Mouse (Mus musculus): ENCODE measurements around the gene Ubl3. TPM values are rescaled to one million over a fixed set of nuclear protein-coding genes. Genes with fewer than 3 reads are reported as not detected.

Gene Ubl3
- total RNA-seq, 2 experiments from 2014 or later: 236 to 271 TPM

DNA sequence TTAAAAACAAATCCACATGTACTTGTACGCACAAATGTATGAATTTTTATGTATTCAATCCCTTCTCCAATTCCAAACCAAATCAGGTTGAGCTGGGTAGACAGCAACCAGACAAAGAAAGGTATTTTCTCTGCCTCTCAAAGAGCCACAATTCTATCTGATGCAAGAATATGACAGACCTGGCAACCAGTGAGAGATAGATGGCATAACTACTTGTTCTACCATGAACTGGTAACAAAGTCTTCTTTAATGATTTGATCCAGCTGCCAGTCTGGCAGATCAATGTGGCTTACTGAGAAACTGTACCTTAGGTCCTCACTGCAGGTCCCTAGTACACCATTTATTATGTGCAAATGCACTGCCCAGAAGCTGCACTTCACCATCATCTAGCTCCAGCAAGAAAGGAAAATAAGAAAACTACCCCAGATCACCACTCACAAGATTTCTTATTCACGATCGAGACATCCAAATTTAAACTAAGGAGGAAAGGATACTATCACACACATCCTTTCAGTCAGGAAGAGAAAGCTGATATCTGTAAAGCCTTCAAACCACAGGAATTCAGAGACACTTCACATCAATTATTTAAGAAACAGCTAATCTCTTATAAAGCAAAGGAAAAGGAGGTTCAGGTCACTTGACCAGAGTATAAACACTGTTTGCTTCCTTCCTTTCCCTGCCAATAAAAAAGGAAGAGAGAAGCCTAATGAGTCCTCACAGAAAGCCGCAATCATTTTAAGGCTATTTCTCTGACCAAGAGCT is 16.7 kb downstream of the Ubl3 start:
- DNase-seq (ENCODE audit: low spot score in 2 of 2): no peak
- intact Hi-C loops (cut with DNase I): no loop called here

- DNase-seq (ENCODE audit: low spot score in 2 of 2): no peak
- intact Hi-C loops (cut with DNase I): no loop called here
These were observed 17.9 kb downstream of the Ubl3 start for GRCm38 (mm10) chr5:148534644-148535043.

GRCm38 (mm10) chr5:148533924-148534323 is 18.7 kb downstream of the Ubl3 start:
- intact Hi-C loops (cut with DNase I): no loop called here
- DNase-seq (ENCODE audit: low spot score in 2 of 2): no peak

DNA sequence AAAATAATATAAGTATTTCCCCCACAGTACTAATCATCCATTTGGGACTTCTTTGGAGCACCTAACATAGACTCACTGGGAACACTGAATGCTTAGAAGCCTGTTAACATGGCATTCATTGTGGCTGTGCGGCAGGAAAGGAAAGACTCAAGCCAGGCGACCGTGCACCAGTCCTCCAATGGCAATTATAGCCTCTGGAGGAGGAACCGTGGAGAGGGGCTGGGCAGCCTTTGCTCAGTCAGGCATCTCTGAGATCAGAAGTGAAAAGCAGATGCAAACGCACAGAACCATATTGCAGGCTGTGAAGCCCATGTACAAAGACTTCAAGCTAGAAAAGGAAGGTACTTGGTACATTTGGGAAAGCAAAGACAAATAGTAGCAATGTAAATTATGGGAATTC is 20.4 kb downstream of the Ubl3 start:
- intact Hi-C loops (cut with DNase I): no loop called here
- DNase-seq (ENCODE audit: low spot score in 2 of 2): no peak

GRCm38 (mm10) chr5:148527632-148528031 is 25.0 kb downstream of the Ubl3 start:
- intact Hi-C loops (cut with DNase I): no loop called here
- DNase-seq (ENCODE audit: low spot score in 2 of 2): no peak

- intact Hi-C loops (cut with DNase I): no loop called here
- no peak for DNase-seq (ENCODE audit: low spot score in 2 of 2)
These were observed 26.0 kb downstream of the Ubl3 start for GRCm38 (mm10) chr5:148526631-148527030.

DNA sequence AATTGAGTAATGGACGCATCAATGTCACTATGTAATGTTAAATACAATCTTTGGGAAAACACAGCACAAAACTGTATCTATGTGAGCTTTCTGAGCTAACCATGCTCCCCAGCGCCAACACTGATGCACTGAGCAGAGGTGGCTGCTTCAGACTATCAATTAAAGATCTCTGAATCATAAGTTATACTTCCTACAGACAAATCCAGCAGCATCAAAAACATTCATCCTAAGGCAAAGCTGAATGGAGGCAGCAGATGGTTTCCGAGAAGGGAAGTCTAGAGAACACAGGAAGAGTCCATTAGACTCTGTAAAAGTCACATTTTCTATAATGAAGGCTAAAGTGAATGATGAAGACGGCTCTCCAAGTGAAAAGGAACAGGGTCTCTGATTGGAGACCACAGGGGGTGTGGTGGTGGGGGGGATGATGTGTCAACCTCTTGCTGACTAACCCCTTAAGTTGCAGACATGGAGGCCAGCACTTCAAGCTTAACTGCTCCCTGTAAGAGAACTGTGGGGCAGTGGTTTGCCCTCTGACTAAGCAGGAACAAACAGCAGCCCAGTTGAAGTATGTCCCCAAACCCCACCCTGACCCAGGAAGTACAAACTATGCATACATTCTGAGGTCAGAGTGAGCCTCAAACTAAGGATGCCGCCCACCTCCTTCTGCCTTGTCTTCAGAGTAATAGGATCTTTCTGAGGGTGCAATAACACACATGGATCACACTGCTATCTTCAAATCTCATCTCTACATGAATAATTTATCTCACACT is 29.2 kb downstream of the Ubl3 start:
- intact Hi-C loops (cut with DNase I): no loop called here
- no peak for DNase-seq (ENCODE audit: low spot score in 2 of 2)

- DNase-seq (ENCODE audit: low spot score in 2 of 2): no peak
- intact Hi-C loops (cut with DNase I): no loop called here
These were observed 30.2 kb downstream of the Ubl3 start for GRCm38 (mm10) chr5:148522378-148522777.

DNA sequence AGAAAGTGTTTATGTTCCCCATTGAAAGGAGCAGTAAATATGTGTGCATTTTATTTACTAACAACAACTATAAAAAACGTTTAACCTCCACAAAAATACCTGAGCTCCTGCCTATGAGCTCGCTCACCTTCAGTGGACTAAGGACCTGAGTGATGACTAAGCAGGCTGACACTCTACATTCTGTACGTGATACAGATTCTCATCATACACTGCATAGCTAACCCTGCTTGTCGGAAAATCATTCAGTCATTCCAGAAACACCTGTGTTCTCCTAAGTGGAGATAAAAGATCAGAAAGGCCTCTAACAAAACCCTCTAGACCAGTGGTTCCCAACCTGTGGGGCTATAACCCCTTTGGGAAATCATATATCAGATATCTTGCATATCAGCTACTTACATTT is 35.1 kb downstream of the Ubl3 start:
- DNase-seq (ENCODE audit: low spot score in 2 of 2): no peak
- intact Hi-C loops (cut with DNase I): no loop called here

DNA sequence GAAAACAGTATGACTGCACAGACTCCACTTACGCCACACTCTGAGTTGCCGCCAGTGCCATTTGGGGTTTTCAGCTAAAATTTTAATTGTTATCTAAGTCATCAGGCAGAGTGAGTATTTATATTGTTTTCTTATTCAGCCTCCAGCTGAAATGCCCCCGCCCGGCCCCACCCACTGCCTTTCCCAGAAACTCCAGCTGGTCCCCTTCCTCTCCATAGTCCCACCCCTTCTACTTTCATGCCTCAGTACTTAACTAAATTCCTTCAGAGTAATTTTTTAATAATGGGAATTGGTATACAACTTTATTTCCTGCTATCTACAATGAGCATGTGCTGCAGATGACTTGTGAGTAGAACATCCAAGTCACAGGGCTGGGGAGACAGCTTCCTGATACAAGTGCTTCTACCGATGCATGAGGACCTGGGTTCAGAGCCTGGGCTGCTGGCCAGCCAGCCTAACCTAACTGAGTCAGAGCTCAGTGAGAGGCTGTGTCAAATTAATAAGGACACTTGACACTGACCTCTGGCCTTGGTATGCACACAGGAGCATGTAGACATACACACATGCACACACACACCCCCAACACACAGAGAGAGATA is 40.4 kb downstream of the Ubl3 start:
- no peak for DNase-seq (ENCODE audit: low spot score in 2 of 2)
- intact Hi-C loops (cut with DNase I): no loop called here

DNA sequence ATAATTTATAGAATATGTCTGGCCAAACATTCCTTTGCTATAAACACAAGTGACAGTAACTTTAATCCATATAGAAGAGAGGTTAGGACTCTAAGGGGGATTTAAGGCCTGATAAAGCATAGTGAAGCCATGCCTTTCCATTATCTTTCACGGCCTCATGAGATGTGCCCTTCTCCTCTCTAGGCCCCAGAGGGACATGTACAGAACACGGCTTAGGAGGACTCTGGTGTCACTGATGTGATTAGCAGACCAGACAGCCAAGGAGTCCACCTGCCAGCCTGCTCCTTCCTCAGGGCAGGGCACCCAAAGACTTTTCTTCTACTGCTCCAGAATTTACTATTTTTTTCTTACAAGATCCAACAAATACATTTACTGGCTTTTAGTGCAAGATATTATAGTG is 42.3 kb downstream of the Ubl3 start:
- no peak for DNase-seq (ENCODE audit: low spot score in 2 of 2)
- intact Hi-C loops (cut with DNase I): no loop called here

DNA sequence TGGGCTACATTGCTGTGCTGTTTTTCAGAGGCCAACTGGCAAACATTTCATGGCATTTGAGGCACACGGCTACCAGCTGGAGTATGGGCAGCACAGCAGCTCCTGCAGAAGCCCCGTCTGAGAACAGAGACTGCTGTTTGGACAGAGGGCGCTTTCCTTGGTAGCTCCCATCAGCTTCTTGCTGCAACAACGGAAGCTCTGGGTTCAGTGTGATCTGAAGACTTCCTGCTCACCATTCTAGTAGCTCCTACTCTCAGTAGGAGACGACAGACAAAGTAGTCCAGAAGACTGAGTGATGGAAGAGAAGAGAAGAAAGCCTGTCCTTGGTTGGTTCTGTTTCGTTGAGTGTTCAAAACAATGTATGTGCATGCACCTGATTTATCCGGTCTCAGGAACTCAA is 42.9 kb downstream of the Ubl3 start:
- no peak for DNase-seq (ENCODE audit: low spot score in 2 of 2)
- intact Hi-C loops (cut with DNase I): no loop called here

DNA sequence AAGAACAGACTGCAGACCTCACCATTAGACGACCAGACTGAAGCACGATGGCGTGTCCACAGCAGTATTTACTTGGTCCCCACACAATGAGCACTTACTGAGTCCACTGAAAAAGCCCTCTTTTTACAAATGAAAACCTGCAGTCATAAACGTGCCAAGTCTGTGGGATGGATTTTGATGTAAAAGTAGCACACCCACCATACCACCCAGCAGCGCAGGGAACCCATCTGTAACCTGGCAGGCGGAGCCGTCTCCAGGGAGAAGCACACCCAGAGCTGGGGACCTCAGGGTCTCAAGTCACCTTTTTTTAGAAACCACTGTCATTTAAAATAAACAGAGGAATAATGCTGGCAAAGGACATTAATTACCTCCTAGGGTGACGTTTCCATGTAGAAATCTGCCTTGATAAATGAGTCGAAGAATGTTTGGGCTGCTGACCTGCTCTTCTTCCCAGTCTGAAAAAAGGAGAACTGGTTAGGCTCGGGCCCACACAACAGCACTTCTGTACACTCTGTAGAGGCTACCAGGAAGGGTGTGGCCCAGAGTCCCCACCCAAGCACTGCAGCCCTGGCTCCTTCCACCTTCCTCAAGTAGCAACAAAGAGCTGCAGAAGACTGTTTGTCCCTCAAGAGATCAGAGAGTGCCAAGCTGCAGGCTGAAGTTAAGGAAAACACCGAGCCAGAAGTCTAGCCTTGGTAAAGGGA is 43.5 kb downstream of the Ubl3 start:
- DNase-seq (ENCODE audit: low spot score in 2 of 2): no peak
- intact Hi-C loops (cut with DNase I): no loop called here

- no peak for DNase-seq (ENCODE audit: low spot score in 2 of 2)
- intact Hi-C loops (cut with DNase I): no loop called here
These were observed 47.2 kb downstream of the Ubl3 start for GRCm38 (mm10) chr5:148505381-148505780.

DNA sequence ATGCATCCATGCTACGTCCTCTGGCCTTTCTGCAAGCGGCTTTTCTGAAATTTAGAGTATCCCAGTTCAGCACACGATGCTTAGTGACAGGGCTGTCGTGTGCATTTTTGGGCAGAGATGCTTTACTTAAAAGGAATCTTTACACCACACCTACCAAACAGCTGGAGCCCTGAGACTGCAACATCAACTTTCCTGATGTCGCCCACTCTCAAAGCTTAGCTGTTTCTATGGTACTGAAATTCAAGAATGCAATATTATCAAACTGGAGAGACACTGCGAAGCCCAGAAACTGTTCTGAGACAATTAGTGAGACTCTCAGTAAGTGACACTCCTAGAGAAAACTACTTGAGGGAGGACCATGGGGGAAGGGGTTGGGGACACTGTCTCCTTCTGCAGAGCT is 50.4 kb downstream of the Ubl3 start:
- intact Hi-C loops (cut with DNase I): no loop called here
- no peak for DNase-seq (ENCODE audit: low spot score in 2 of 2)

GRCm38 (mm10) chr5:148501228-148501957 is 51.2 kb downstream of the Ubl3 start:
- no peak for DNase-seq (ENCODE audit: low spot score in 2 of 2)

DNA sequence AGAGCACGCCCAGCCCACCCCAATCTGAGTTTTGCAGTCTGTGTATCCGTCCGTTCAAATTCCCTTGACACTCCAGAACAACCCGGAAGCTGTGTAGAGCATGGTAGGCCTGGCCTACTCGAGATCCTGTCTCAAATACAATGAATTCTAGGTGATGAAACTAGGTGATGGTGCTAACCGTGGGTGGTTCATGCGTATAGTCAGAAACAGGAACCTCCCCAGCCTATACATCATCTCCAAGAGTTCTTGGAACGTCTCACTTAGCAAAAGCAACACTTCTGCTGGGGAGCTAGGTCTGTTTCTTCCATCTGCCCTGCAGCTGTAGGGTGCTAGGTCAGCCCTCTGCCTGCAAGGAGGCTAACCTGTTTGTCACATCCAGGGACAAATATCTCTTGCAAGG is 52.1 kb downstream of the Ubl3 start:
- intact Hi-C loops (cut with DNase I): no loop called here
- no peak for DNase-seq (ENCODE audit: low spot score in 2 of 2)

More at GRCm38 (mm10) chr5:148501228-148501957, 51.2 kb downstream of the Ubl3 start:
- intact Hi-C loops (cut with DNase I): no loop called here

- intact Hi-C loops (cut with DNase I): no loop called here
- peak; percentile 32 to 43 for DNase-seq (ENCODE audit: low spot score in 2 of 2)
These were observed 53.0 kb downstream of the Ubl3 start for GRCm38 (mm10) chr5:148499616-148500015.

- intact Hi-C loops (cut with DNase I): no loop called here
- DNase-seq (ENCODE audit: low spot score in 2 of 2): no peak
These were observed 56.6 kb downstream of the Ubl3 start for GRCm38 (mm10) chr5:148495991-148496390.

DNA sequence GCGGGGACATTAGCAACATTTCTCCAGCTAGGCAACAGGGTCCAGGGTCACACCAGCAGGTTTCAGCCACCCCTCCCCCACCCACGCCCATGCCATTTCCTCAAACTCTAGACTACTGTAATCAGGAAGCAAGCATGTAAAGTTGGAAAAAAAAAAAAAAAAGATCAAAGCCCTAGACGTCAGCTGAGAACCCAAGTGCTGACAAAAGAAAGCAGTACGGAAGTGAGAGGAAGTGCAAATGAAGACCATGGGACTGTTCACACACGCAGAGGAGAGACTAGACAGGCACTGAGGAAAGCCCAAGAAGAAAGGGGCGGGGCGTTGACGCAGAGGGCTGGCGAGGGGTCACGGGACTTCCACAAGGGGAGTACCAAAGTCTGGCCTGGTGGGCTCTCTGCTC is 57.4 kb downstream of the Ubl3 start:
- DNase-seq (ENCODE audit: low spot score in 2 of 2): no peak
- intact Hi-C loops (cut with DNase I): no loop called here

All from left cerebral cortex, postnatal 36 days (tissue).